19 mouse cellular contexts compared by ENCODE assay signal in genomic region chr12:75153076-75153568, GRCm38 (mm10). TPM values are rescaled to one million over a fixed set of nuclear protein-coding genes. Genes with fewer than 3 reads are reported as not detected.
"Had no signal": no experiment of that assay in that cellular context is flagged by ENCODE, and none has a peak within 500 bp of the region (broad histone marks: within the 10 kb centered on the region; RNA-seq: fewer than 3 reads in every experiment).

No protein-coding gene starts in this region.

- H3K4me3 ChIP-seq: neural tube, embryonic 13.5 days; neural tube, embryonic 15.5 days; stomach, embryonic 15.5 days had no signal

- H3K9ac ChIP-seq: neural tube, embryonic 13.5 days; neural tube, embryonic 15.5 days; stomach, embryonic 15.5 days had no signal

- H3K36me3 ChIP-seq: neural tube, embryonic 13.5 days; neural tube, embryonic 15.5 days; stomach, embryonic 15.5 days had no signal

- H3K4me2 ChIP-seq: neural tube, embryonic 13.5 days; neural tube, embryonic 15.5 days; stomach, embryonic 15.5 days had no signal

- H3K27me3 ChIP-seq: neural tube, embryonic 13.5 days; neural tube, embryonic 15.5 days; stomach, embryonic 15.5 days had no signal

- H3K4me1 ChIP-seq: neural tube, embryonic 13.5 days; neural tube, embryonic 15.5 days; stomach, embryonic 15.5 days had no signal

- H3K27ac ChIP-seq: neural tube, embryonic 13.5 days; neural tube, embryonic 15.5 days; stomach, embryonic 15.5 days; stomach, postnatal 0 days had no signal

- H3K9me3 ChIP-seq: neural tube, embryonic 13.5 days; neural tube, embryonic 15.5 days; stomach, embryonic 15.5 days had no signal

- DNase-seq: retina, postnatal 1 day; right cerebral cortex, adult 18-20 months; right cerebral cortex, postnatal 14 days; right cerebral cortex, postnatal 25 days; right cerebral cortex, postnatal 4 days; spleen, adult 18-20 months; thymus, adult 18-20 months; thymus, adult 2 months; thymus, postnatal 14 days; thymus, postnatal 25 days; thymus, postnatal 36 days; thymus, postnatal 4 days had no signal

RNA-seq across cellular contexts. Expression of gene Kcnh5, which starts 24.0 kb away (rescaled TPM):
- polyA plus RNA-seq: small intestine, adult 2 months; spleen, adult 2 months; stomach, postnatal 0 days; thymus, adult 2 months; thymus, postnatal 0 days had no signal
